Mouse (Mus musculus) heart, embryonic 16.5 days (tissue): ENCODE data around the gene Rpa2. TPM values are rescaled to one million over a fixed set of nuclear protein-coding genes. Genes with fewer than 3 reads are reported as not detected.
A peak's percentile ranks its signal among the peaks of the same experiment; 100 is the strongest.
"Not testable (repeated sequence)": the region's sequence is repeated elsewhere in the genome, so short reads cannot be mapped to it uniquely, and the experiment has no call there.

Experiments
- ATAC-seq: fragments of 200-750 bp; cut with Nextera tagmentation; replicated peaks from 2 replicates; pipeline ENCODE4 v1.8.0; 2017; ENCODE audit warnings: moderate number of reproducible peaks; ENCODE audit not compliant: insufficient read depth, low FRiP score; ENCODE audit errors: extremely low read depth
- H3K27ac ChIP-seq: fragments of 300-500 bp; sonication (generic); 2 replicates; pipeline ENCODE4 v1.5.1; 2014; ENCODE audit warnings: mild to moderate bottlenecking, low read length, control low read depth, moderate library complexity
- H3K27me3 ChIP-seq: fragments of 300-500 bp; sonication (generic); 2 replicates; pipeline ENCODE4 v1.6.1; 2014; ENCODE audit warnings: low read length, mixed read lengths; ENCODE audit not compliant: control insufficient read depth, insufficient read depth
- H3K36me3 ChIP-seq: fragments of 300-500 bp; sonication (generic); 2 replicates; pipeline ENCODE4 v1.6.1; 2014; ENCODE audit not compliant: control insufficient read depth, insufficient read depth
- H3K4me1 ChIP-seq: fragments of 300-500 bp; sonication (generic); 2 replicates; pipeline ENCODE4 v1.6.1; 2014; ENCODE audit warnings: low read length, mixed read lengths; ENCODE audit not compliant: control insufficient read depth, insufficient read depth
- H3K4me2 ChIP-seq: fragments of 300-500 bp; sonication (generic); 2 replicates; pipeline ENCODE4 v1.6.1; 2014; ENCODE audit warnings: low read depth, mild to moderate bottlenecking, control low read depth, low read length
- H3K4me3 ChIP-seq: fragments of 300-500 bp; sonication (generic); 2 replicates; pipeline ENCODE4 v1.5.1; 2014; ENCODE audit warnings: mild to moderate bottlenecking, control low read depth, low read length
- H3K9ac ChIP-seq: fragments of 300-500 bp; sonication (generic); 2 replicates; pipeline ENCODE4 v1.6.1; 2014; ENCODE audit warnings: low read length, control low read depth
- H3K9me3 ChIP-seq: fragments of 300-500 bp; sonication (generic); replicated peaks from 2 replicates; pipeline ENCODE4 v1.6.1; 2016; ENCODE audit warnings: low read length; ENCODE audit not compliant: control insufficient read depth
- WGBS: fragments of 180-500 bp; shearing (Covaris S2); extraction: QIAGEN DNeasy Blood & Tissue Kit; methylation state at CpG from one replicate; pipeline ENCODE4 v1.1.7; 2014; 5-methylcytosine and 5-hydroxymethylcytosine counted together
- polyA plus RNA-seq: library from polyadenylated mRNA; unstranded; fragments of >200 nt; fragmentation: Nextera tagmentation; extraction: Ambion mirVana; gene quantifications from 2 replicates; pipeline ENCODE4 v1.2.1, GENCODE M21; 2015

The Rpa2 gene
- polyA plus RNA-seq, 1 experiment from 2014 or later = 72.8 TPM

- Histone ChIP-seq H3K9ac (no peak overlapping the region), H3K36me3 (no peaks in the 10 kb centered on the region), H3K9me3 (no peaks in the 10 kb centered on the region), H3K4me2 (no peak overlapping the region), H3K27ac (no peak overlapping the region), H3K27me3 (peaks cover 6% of the 10 kb centered on the region), H3K4me1 (no peaks in the 10 kb centered on the region; the same call in 1 of the 2 replicates), H3K4me3 (no peak overlapping the region)
- 68% methylated on average over 1 of the region's 1 CpGs for WGBS
- no peak for ATAC-seq
Observed at GRCm38 (mm10) chr4:132797461-132797860, 29.3 kb downstream of the Rpa2 start.

GRCm38 (mm10) chr4:132798028-132798427 lies 29.9 kb downstream of the Rpa2 start:
- Histone ChIP-seq H3K4me2 (no peak overlapping the region), H3K27ac (no peak overlapping the region), H3K4me3 (no peak overlapping the region), H3K4me1 (no peaks in the 10 kb centered on the region; the same call in 1 of the 2 replicates), H3K36me3 (no peaks in the 10 kb centered on the region), H3K27me3 (peaks cover 6% of the 10 kb centered on the region), H3K9ac (no peak overlapping the region), H3K9me3 (no peaks in the 10 kb centered on the region)
- WGBS = 63% methylated on average over 4 of the region's 4 CpGs
- ATAC-seq = no peak

- not testable (repeated sequence) for H3K27me3 ChIP-seq, H3K36me3 ChIP-seq, ATAC-seq, H3K4me2 ChIP-seq, H3K27ac ChIP-seq, H3K9ac ChIP-seq, H3K9me3 ChIP-seq, H3K4me1 ChIP-seq, H3K4me3 ChIP-seq
- WGBS = 82% methylated on average over 3 of the region's 3 CpGs
Observed at GRCm38 (mm10) chr4:132798666-132799065, 30.5 kb downstream of the Rpa2 start.

GRCm38 (mm10) chr4:132799845-132800244 lies 31.7 kb downstream of the Rpa2 start:
- Histone ChIP-seq H3K27me3 (peaks cover 2% of the 10 kb centered on the region), H3K4me3 (no peak overlapping the region), H3K27ac (no peak overlapping the region), H3K36me3 (no peaks in the 10 kb centered on the region), H3K9me3 (no peaks in the 10 kb centered on the region), H3K9ac (no peak overlapping the region), H3K4me1 (no peaks in the 10 kb centered on the region; the same call in 1 of the 2 replicates), H3K4me2 (no peak overlapping the region)
- no peak for ATAC-seq
- 80% methylated on average over 4 of the region's 4 CpGs for WGBS

GRCm38 (mm10) chr4:132801176-132802077 lies 33.3 kb downstream of the Rpa2 start:
- H3K4me3 ChIP-seq = no peak overlapping the region
- H3K4me2 ChIP-seq = peak overlapping the region; percentile 48
- H3K9me3 ChIP-seq = no peaks in the 10 kb centered on the region
- H3K27me3 ChIP-seq = no peaks in the 10 kb centered on the region
- H3K36me3 ChIP-seq = no peaks in the 10 kb centered on the region
- 80% methylated on average over 18 of the region's 18 CpGs for WGBS
- peaks cover 3% of the 10 kb centered on the region for H3K4me1 ChIP-seq
- H3K27ac ChIP-seq = peak overlapping the region; percentile 78
- no peak for ATAC-seq
- H3K9ac ChIP-seq = no peak overlapping the region; the same call in 1 of the 2 replicates

- H3K36me3 ChIP-seq = no peaks in the 10 kb centered on the region
- peak overlapping the region; percentile 43; the same call in 1 of the 2 replicates for H3K9ac ChIP-seq
- no peaks in the 10 kb centered on the region for H3K27me3 ChIP-seq
- H3K27ac ChIP-seq = peak overlapping the region; percentile 78
- no peaks in the 10 kb centered on the region for H3K9me3 ChIP-seq
- H3K4me2 ChIP-seq = peak overlapping the region; percentile 48
- H3K4me1 ChIP-seq = peaks cover 3% of the 10 kb centered on the region
- H3K4me3 ChIP-seq = no peak overlapping the region
- WGBS = 59% methylated on average over 16 of the region's 16 CpGs
- no peak for ATAC-seq
Observed at GRCm38 (mm10) chr4:132802171-132802637, 34.1 kb downstream of the Rpa2 start.

GRCm38 (mm10) chr4:132803212-132803611 lies 35.1 kb downstream of the Rpa2 start:
- Histone ChIP-seq H3K9ac (no peak overlapping the region), H3K27ac (no peak overlapping the region), H3K9me3 (no peaks in the 10 kb centered on the region), H3K36me3 (no peaks in the 10 kb centered on the region), H3K4me2 (no peak overlapping the region), H3K4me1 (peaks cover 8% of the 10 kb centered on the region), H3K4me3 (no peak overlapping the region), H3K27me3 (no peaks in the 10 kb centered on the region)
- 80% methylated on average over 5 of the region's 5 CpGs for WGBS
- ATAC-seq = no peak

- H3K4me1 ChIP-seq = peaks cover 10% of the 10 kb centered on the region
- ATAC-seq = no peak
- H3K27me3 ChIP-seq = no peaks in the 10 kb centered on the region
- H3K36me3 ChIP-seq = no peaks in the 10 kb centered on the region
- H3K9me3 ChIP-seq = no peaks in the 10 kb centered on the region
- H3K27ac ChIP-seq = no peak overlapping the region
- no peak overlapping the region for H3K9ac ChIP-seq
- H3K4me3 ChIP-seq = no peak overlapping the region
- WGBS = 93% methylated on average over 7 of the region's 7 CpGs
- no peak overlapping the region for H3K4me2 ChIP-seq
Observed at GRCm38 (mm10) chr4:132803876-132804275, 35.7 kb downstream of the Rpa2 start.

- no peak overlapping the region for H3K4me3 ChIP-seq
- no peaks in the 10 kb centered on the region for H3K9me3 ChIP-seq
- WGBS = 85% methylated on average over 6 of the region's 6 CpGs
- H3K36me3 ChIP-seq = no peaks in the 10 kb centered on the region
- H3K27me3 ChIP-seq = no peaks in the 10 kb centered on the region
- H3K4me1 ChIP-seq = peaks cover 10% of the 10 kb centered on the region
- no peak for ATAC-seq
- H3K9ac ChIP-seq = no peak overlapping the region
- H3K27ac ChIP-seq = no peak overlapping the region
- no peak overlapping the region for H3K4me2 ChIP-seq
Observed at GRCm38 (mm10) chr4:132804331-132804730, 36.2 kb downstream of the Rpa2 start.
